Mouse (Mus musculus) kidney, postnatal 25 days (tissue): ENCODE measurements around the gene Pi4ka.

Experiments
- DNase-seq, 2 experiments: peaks; one replicate each; pipeline ENCODE4 v3.0.0; 2021; ENCODE audit warnings: mixed read lengths in 2 of 2

Gene Pi4ka

GRCm38 (mm10) chr16:17405736-17406443 is at the start of gene Pi4ka, which contains the start of gene Snap29:
Pi4ka (minus strand) TSS chr16:17406314.
Snap29 (plus strand) TSS chr16:17405986.
- DNase-seq = peak; percentile 100

GRCm38 (mm10) chr16:17452373-17452715 is 46.2 kb upstream of the Pi4ka start:
- DNase-seq = peak; percentile 48 to 69

GRCm38 (mm10) chr16:17451541-17452372 is 45.6 kb upstream of the Pi4ka start, which contains the start of gene Crkl:
Crkl (plus strand) TSS chr16:17451987.
- peak; percentile 97 to 99 for DNase-seq

- DNase-seq = peak in 1 of 2 experiments; percentile 9
Measured at GRCm38 (mm10) chr16:17432576-17432975, 26.5 kb upstream of the Pi4ka start.

GRCm38 (mm10) chr16:17423021-17423420 is 16.9 kb upstream of the Pi4ka start:
- DNase-seq = no peak

GRCm38 (mm10) chr16:17410209-17410608 is 4.1 kb upstream of the Pi4ka start:
- peak; percentile 36 to 64 for DNase-seq

- DNase-seq = no peak
Measured at GRCm38 (mm10) chr16:17409046-17409445, 2.9 kb upstream of the Pi4ka start.

GRCm38 (mm10) chr16:17406512-17407231 is 558 bp upstream of the Pi4ka start:
- DNase-seq = peak; percentile 23 to 43

- peak; percentile 69 to 88 for DNase-seq
Measured at GRCm38 (mm10) chr16:17405271-17405696, 830 bp downstream of the Pi4ka start.

GRCm38 (mm10) chr16:17402855-17403254 is 3.3 kb downstream of the Pi4ka start:
- peak in 1 of 2 experiments; percentile 76 for DNase-seq

GRCm38 (mm10) chr16:17392784-17393183 is 13.3 kb downstream of the Pi4ka start:
- DNase-seq = peak in 1 of 2 experiments; percentile 51

GRCm38 (mm10) chr16:17383594-17384326 is 22.4 kb downstream of the Pi4ka start:
- DNase-seq = no peak

- DNase-seq = no peak
Measured at GRCm38 (mm10) chr16:17382306-17382705, 23.8 kb downstream of the Pi4ka start.

GRCm38 (mm10) chr16:17358787-17359186 is 47.3 kb downstream of the Pi4ka start:
- no peak for DNase-seq

GRCm38 (mm10) chr16:17356031-17356430 is 50.1 kb downstream of the Pi4ka start:
- no peak for DNase-seq

- no peak for DNase-seq
Measured at GRCm38 (mm10) chr16:17346766-17347165, 59.3 kb downstream of the Pi4ka start.

GRCm38 (mm10) chr16:17345813-17346155 is 60.3 kb downstream of the Pi4ka start:
- DNase-seq = no peak

GRCm38 (mm10) chr16:17345141-17345812 is 60.8 kb downstream of the Pi4ka start:
- DNase-seq = no peak

- no peak for DNase-seq
Measured at GRCm38 (mm10) chr16:17341847-17342246, 64.3 kb downstream of the Pi4ka start.

- DNase-seq = no peak
Measured at GRCm38 (mm10) chr16:17340705-17341104, 65.4 kb downstream of the Pi4ka start.

- DNase-seq = no peak
Measured at GRCm38 (mm10) chr16:17339701-17340100, 66.4 kb downstream of the Pi4ka start.

- no peak for DNase-seq
Measured at GRCm38 (mm10) chr16:17336089-17336488, 70.0 kb downstream of the Pi4ka start.
